Mouse (Mus musculus) MEL (cell line): ENCODE data around the gene Cnksr1. TPM values are rescaled to one million over a fixed set of nuclear protein-coding genes. Genes with fewer than 3 reads are reported as not detected.

Source experiments
- DNase-seq: peaks from one replicate; pipeline ENCODE4 v3.0.0; 2011; ENCODE audit warnings: low read depth, low spot score
- H3K27ac ChIP-seq: 2 replicates; pipeline ENCODE4 v1.5.1; 2012; ENCODE audit warnings: low read depth, mild to moderate bottlenecking, control low read depth, low read length, moderate library complexity; ENCODE audit not compliant: control insufficient read depth
- H3K27me3 ChIP-seq, 2 experiments: fragments of 150-350 bp in 1 of 2; sonication (generic) in 1 of 2; 2 replicates each; pipeline ENCODE4 v1.6.1; 2012; ENCODE audit warnings: low read length in 2 of 2, mild to moderate bottlenecking in 2 of 2, improper control_type of control experiment in 1 of 2, moderate library complexity in 1 of 2; ENCODE audit not compliant: insufficient read depth in 2 of 2, control insufficient read depth in 1 of 2
- H3K36me3 ChIP-seq, 2 experiments: 2 replicates each; pipeline ENCODE4 v1.6.1; 2012 to 2014; ENCODE audit warnings: low read length in 2 of 2, improper control_type of control experiment in 1 of 2, inconsistent platforms in 1 of 2, mild to moderate bottlenecking in 1 of 2; ENCODE audit not compliant: insufficient read depth in 2 of 2, control insufficient read depth in 1 of 2
- H3K4me1 ChIP-seq, 2 experiments: fragments of 150-350 bp in 1 of 2; sonication (generic) in 1 of 2; 2 replicates each; pipeline ENCODE4 v1.6.1; 2012; ENCODE audit warnings: low read length in 2 of 2, improper control_type of control experiment in 1 of 2, mild to moderate bottlenecking in 1 of 2; ENCODE audit not compliant: insufficient read depth in 2 of 2, control insufficient read depth in 1 of 2
- H3K4me3 ChIP-seq, 2 experiments: fragments of 150-350 bp in 1 of 2; sonication (generic) in 1 of 2; 2 replicates each; pipeline ENCODE4 v1.5.1; 2012; ENCODE audit warnings: low read depth in 2 of 2, low read length in 2 of 2, mild to moderate bottlenecking in 2 of 2, moderate library complexity in 2 of 2, control low read depth in 1 of 2, improper control_type of control experiment in 1 of 2; ENCODE audit not compliant: control insufficient read depth in 1 of 2, insufficient read depth in 1 of 2
- H3K79me2 ChIP-seq: 2 replicates; pipeline ENCODE4 v1.6.1; 2012; ENCODE audit warnings: mild to moderate bottlenecking, low read length, moderate library complexity; ENCODE audit not compliant: control insufficient read depth, poor library complexity, insufficient read depth
- H3K9ac ChIP-seq: 2 replicates; pipeline ENCODE4 v1.6.1; 2012; ENCODE audit warnings: low read depth, mild to moderate bottlenecking, control low read depth, low read length, moderate library complexity; ENCODE audit not compliant: control insufficient read depth, poor library complexity, severe bottlenecking
- H3K9me3 ChIP-seq: fragments of 150-350 bp; sonication (generic); replicated peaks from 2 replicates; pipeline ENCODE4 v1.6.1; 2012; ENCODE audit warnings: mild to moderate bottlenecking, low read length, improper control_type of control experiment, moderate library complexity; ENCODE audit not compliant: insufficient read depth
- BHLHE40 ChIP-seq: IDR thresholded peaks from 2 replicates; pipeline ENCODE4 v1.6.1; 2012; ENCODE audit warnings: low read depth, mild to moderate bottlenecking, inconsistent platforms, low read length, improper control_type of control experiment, borderline replicate concordance
- CHD1 ChIP-seq: IDR thresholded peaks from 2 replicates; pipeline ENCODE4 v1.6.1; 2012; ENCODE audit warnings: low read depth, mild to moderate bottlenecking, inconsistent platforms, low read length, improper control_type of control experiment
- CTCF ChIP-seq, 3 experiments: IDR thresholded peaks in 2 of 3; conservative IDR thresholded peaks in 1 of 3; 2 replicates each; pipeline ENCODE4 v1.5.1; 2011 to 2012; ENCODE audit warnings: low read length in 3 of 3, low read depth in 2 of 3, mild to moderate bottlenecking in 2 of 3, improper control_type of control experiment in 1 of 3, inconsistent platforms in 1 of 3, mixed read lengths in 1 of 3, moderate library complexity in 1 of 3; ENCODE audit not compliant: control insufficient read depth in 1 of 3, insufficient read depth in 1 of 3, poor library complexity in 1 of 3, severe bottlenecking in 1 of 3
- E2F4 ChIP-seq: IDR thresholded peaks from 2 replicates; pipeline ENCODE4 v1.6.1; 2011; ENCODE audit warnings: low read depth, low read length, improper control_type of control experiment, borderline replicate concordance
- ELF1 ChIP-seq: IDR thresholded peaks from 2 replicates; pipeline ENCODE4 v1.6.1; 2014; ENCODE audit warnings: low read depth, mild to moderate bottlenecking, inconsistent platforms, low read length, improper control_type of control experiment, moderate library complexity
- EP300 ChIP-seq, 2 experiments: IDR thresholded peaks; 2 replicates each; pipeline ENCODE4 v1.6.1; 2011; ENCODE audit warnings: improper control_type of control experiment in 2 of 2, low read length in 2 of 2, low read depth in 1 of 2, mild to moderate bottlenecking in 1 of 2
- ETS1 ChIP-seq: IDR thresholded peaks from 2 replicates; pipeline ENCODE4 v1.6.1; 2012; ENCODE audit warnings: low read depth, mild to moderate bottlenecking, inconsistent platforms, low read length, improper control_type of control experiment, moderate library complexity
- GABPA ChIP-seq: IDR thresholded peaks from 2 replicates; pipeline ENCODE4 v1.6.1; 2012; ENCODE audit warnings: low read depth, mild to moderate bottlenecking, inconsistent platforms, low read length, improper control_type of control experiment, moderate library complexity
- GATA1 ChIP-seq: IDR thresholded peaks from 2 replicates; pipeline ENCODE4 v1.6.1; 2011; ENCODE audit warnings: low read depth, low read length, improper control_type of control experiment
- HCFC1 ChIP-seq: IDR thresholded peaks from 2 replicates; pipeline ENCODE4 v1.6.1; 2012; ENCODE audit warnings: low read depth, mild to moderate bottlenecking, inconsistent platforms, low read length, improper control_type of control experiment, moderate library complexity
- JUND ChIP-seq: IDR thresholded peaks from 2 replicates; pipeline ENCODE4 v1.6.1; 2011; ENCODE audit warnings: low read depth, mild to moderate bottlenecking, improper control_type of control experiment, low read length
- KAT2A ChIP-seq: conservative IDR thresholded peaks from 2 replicates; pipeline ENCODE4 v1.6.1; 2012; ENCODE audit warnings: low read depth, low read length, improper control_type of control experiment, inconsistent platforms
- MAFK ChIP-seq: IDR thresholded peaks from 2 replicates; pipeline ENCODE4 v1.6.1; 2011; ENCODE audit warnings: low read depth, mild to moderate bottlenecking, low read length, improper control_type of control experiment, borderline replicate concordance
- MAX ChIP-seq: IDR thresholded peaks from 2 replicates; pipeline ENCODE4 v1.6.1; 2011; ENCODE audit warnings: low read length, improper control_type of control experiment
- MAZ ChIP-seq: IDR thresholded peaks from 2 replicates; pipeline ENCODE4 v1.6.1; 2012; ENCODE audit warnings: low read depth, mild to moderate bottlenecking, inconsistent platforms, low read length, improper control_type of control experiment
- MEF2A ChIP-seq: IDR thresholded peaks from 2 replicates; pipeline ENCODE4 v1.6.1; 2014; ENCODE audit warnings: low read depth, mild to moderate bottlenecking, inconsistent platforms, low read length, improper control_type of control experiment; ENCODE audit not compliant: poor library complexity, insufficient replicate concordance, severe bottlenecking; ENCODE audit errors: extremely low read depth
- MYB ChIP-seq: IDR thresholded peaks from 2 replicates; pipeline ENCODE4 v1.6.1; 2011; ENCODE audit warnings: mild to moderate bottlenecking, low read depth, low read length, improper control_type of control experiment
- NELFE ChIP-seq: IDR thresholded peaks from 2 replicates; pipeline ENCODE4 v1.6.1; 2011; ENCODE audit warnings: low read depth, low read length, improper control_type of control experiment
- NRF1 ChIP-seq: IDR thresholded peaks from 2 replicates; pipeline ENCODE4 v1.6.1; 2014; ENCODE audit warnings: low read depth, mild to moderate bottlenecking, inconsistent platforms, low read length, improper control_type of control experiment, moderate library complexity; ENCODE audit not compliant: poor library complexity, insufficient read depth, severe bottlenecking
- POLR2A ChIP-seq, 2 experiments: IDR thresholded peaks; 2 replicates each; pipeline ENCODE4 v1.6.1; 2011 to 2012; ENCODE audit warnings: low read length in 2 of 2, mild to moderate bottlenecking in 2 of 2, control low read depth in 1 of 2, improper control_type of control experiment in 1 of 2, low read depth in 1 of 2, moderate library complexity in 1 of 2; ENCODE audit not compliant: control insufficient read depth in 1 of 2, insufficient read depth in 1 of 2, poor library complexity in 1 of 2
- POLR2AphosphoS2 ChIP-seq: IDR thresholded peaks from 2 replicates; pipeline ENCODE4 v1.6.1; 2011; ENCODE audit warnings: low read length, improper control_type of control experiment
- POLR2AphosphoS5 ChIP-seq: IDR thresholded peaks from 2 replicates; pipeline ENCODE4 v1.6.1; 2012; ENCODE audit warnings: low read depth, borderline replicate concordance, mild to moderate bottlenecking, inconsistent platforms, low read length, moderate library complexity, mixed read lengths
- RAD21 ChIP-seq: IDR thresholded peaks from 2 replicates; pipeline ENCODE4 v1.6.1; 2011; ENCODE audit warnings: mild to moderate bottlenecking, low read depth, low read length, improper control_type of control experiment
- RCOR1 ChIP-seq: IDR thresholded peaks from 2 replicates; pipeline ENCODE4 v1.6.1; 2012; ENCODE audit warnings: low read depth, mild to moderate bottlenecking, inconsistent platforms, low read length, improper control_type of control experiment
- SIN3A ChIP-seq: IDR thresholded peaks from 2 replicates; pipeline ENCODE4 v1.6.1; 2012; ENCODE audit warnings: low read length, improper control_type of control experiment, inconsistent platforms
- TAL1 ChIP-seq: IDR thresholded peaks from 2 replicates; pipeline ENCODE4 v1.6.1; 2012; ENCODE audit warnings: mild to moderate bottlenecking, inconsistent platforms, low read length, moderate library complexity, mixed read lengths
- TBP ChIP-seq: IDR thresholded peaks from 2 replicates; pipeline ENCODE4 v1.8.0; 2011; ENCODE audit warnings: low read depth, low read length, improper control_type of control experiment
- TCF12 ChIP-seq: IDR thresholded peaks from 2 replicates; pipeline ENCODE4 v1.6.1; 2014; ENCODE audit warnings: low read depth, mild to moderate bottlenecking, inconsistent platforms, low read length, improper control_type of control experiment, moderate library complexity
- UBTF ChIP-seq: IDR thresholded peaks from 2 replicates; pipeline ENCODE4 v1.6.1; 2012; ENCODE audit warnings: low read depth, mild to moderate bottlenecking, inconsistent platforms, low read length, improper control_type of control experiment, moderate library complexity, borderline replicate concordance; ENCODE audit not compliant: insufficient read depth
- USF1 ChIP-seq: IDR thresholded peaks from 2 replicates; pipeline ENCODE4 v1.6.1; 2014; ENCODE audit warnings: low read depth, mild to moderate bottlenecking, inconsistent platforms, low read length, improper control_type of control experiment, moderate library complexity
- ZC3H11A ChIP-seq: IDR thresholded peaks from 2 replicates; pipeline ENCODE4 v1.6.1; 2012; ENCODE audit warnings: low read depth, mild to moderate bottlenecking, inconsistent platforms, low read length, improper control_type of control experiment
- ZKSCAN1 ChIP-seq: IDR thresholded peaks from 2 replicates; pipeline ENCODE4 v1.6.1; 2012; ENCODE audit warnings: low read depth, mild to moderate bottlenecking, inconsistent platforms, low read length, improper control_type of control experiment, moderate library complexity
- ZNF384 ChIP-seq: IDR thresholded peaks from 2 replicates; pipeline ENCODE4 v1.6.1; 2012; ENCODE audit warnings: low read depth, mild to moderate bottlenecking, inconsistent platforms, low read length, improper control_type of control experiment
- polyA plus RNA-seq, 2 experiments: library from polyadenylated mRNA; stranded (reverse) in 1 of 2; unstranded in 1 of 2; fragments of >175 nt in 1 of 2; fragments of >200 nt in 1 of 2; gene quantifications; 2 replicates each; pipeline versions ENCODE4 v1.2.1 to v1.2.4; 2012; ENCODE audit warnings: low replicate concordance in 2 of 2, low read depth in 1 of 2; ENCODE audit not compliant: insufficient read length in 2 of 2, insufficient read depth in 1 of 2, missing spikeins in 1 of 2
- total RNA-seq: library from RNA; depleted of rRNA; stranded (reverse); fragments of 300-350 nt; gene quantifications from 2 replicates; pipeline ENCODE4 v1.2.3, GENCODE M21; 2012

Gene Cnksr1
- total and polyA plus RNA-seq, 3 experiments = 0.07 TPM; not detected in 2

- TF ChIP-seq TAL1 = no peak
- no peak for TF ChIP-seq ZKSCAN1
- no peak for TF ChIP-seq MEF2A
- TF ChIP-seq SIN3A = peak; percentile 3; the same call in 1 of the 2 replicates
- peak; percentile 52; the same call in 1 of the 2 replicates for TF ChIP-seq ELF1
- no peak for TF ChIP-seq JUND
- TF ChIP-seq E2F4 = no peak
- no peak; the same call in 1 of the 2 replicates for TF ChIP-seq KAT2A
- TF ChIP-seq CHD1 = peak; percentile 97
- TF ChIP-seq GATA1 = no peak
- TF ChIP-seq MAFK = no peak
Observed at GRCm38 (mm10) chr4:134287575-134288025, 49.4 kb upstream of the Cnksr1 start, which contains the start of gene Pdik1l (continued).

DNA sequence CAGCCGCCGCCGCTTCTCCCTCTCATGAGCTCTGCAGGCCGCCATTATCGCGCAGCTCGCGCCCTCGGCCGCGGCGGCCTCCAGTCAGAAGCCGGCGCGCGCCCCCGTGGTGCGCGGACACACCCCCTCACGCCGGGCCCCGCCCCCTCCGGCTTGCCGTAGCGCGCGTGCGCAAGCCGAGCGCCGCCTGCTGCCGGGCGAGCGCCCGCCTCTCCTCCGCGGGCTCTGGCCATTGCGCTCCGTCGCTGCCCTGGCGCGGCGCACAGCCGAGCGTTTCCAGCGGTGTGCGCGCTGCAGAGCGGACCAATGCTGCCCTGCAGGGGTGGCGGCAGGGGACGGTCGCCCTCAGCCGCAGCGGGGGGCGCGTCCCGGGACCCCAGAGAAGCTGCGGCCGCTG, 49.0 kb upstream of the Cnksr1 start:
- Histone ChIP-seq H3K27ac (peak overlapping the region; percentile 87), H3K4me3 (peak overlapping the region; percentile 96 to 97), H3K27me3 (no peaks in the 10 kb centered on the region), H3K36me3 (peaks cover 6 to 24% of the 10 kb centered on the region in 2 experiments), H3K79me2 (peaks cover 13% of the 10 kb centered on the region), H3K9ac (peak overlapping the region; percentile 99), H3K9me3 (no peaks in the 10 kb centered on the region), H3K4me1 (peaks cover 2 to 21% of the 10 kb centered on the region in 2 experiments; a peak in 3 of 4 replicates)
- peak; percentile 92 for DNase-seq
- no peak for TF ChIP-seq RAD21
- TF ChIP-seq TCF12 = peak; percentile 55; the same call in 1 of the 2 replicates
- no peak for TF ChIP-seq GATA1
- TF ChIP-seq POLR2A (IDR thresholded peaks at IDR 0.05; ENCODE audit: control insufficient read depth in 1 of 2, insufficient read depth in 1 of 2, low read depth in 1 of 2, low read length in 2 of 2, poor library complexity in 1 of 2) = peak; percentile 91 to 97
- TF ChIP-seq HCFC1 = peak; percentile 77
- peak; percentile 36; the same call in 1 of the 2 replicates for TF ChIP-seq BHLHE40
- peak; percentile 26; the same call in 1 of the 2 replicates for TF ChIP-seq MYB
- peak in 2 of 3 experiments; percentile 20 to 33; a peak in 4 of 6 replicates for TF ChIP-seq CTCF (IDR thresholded peaks at IDR 0.05 in 2 of 3, conservative IDR thresholded peaks at IDR 0.05 in 1 of 3; ENCODE audit: control insufficient read depth in 1 of 3, insufficient read depth in 1 of 3, low read depth in 2 of 3, low read length in 3 of 3, poor library complexity in 1 of 3, severe bottlenecking in 1 of 3)
- peak; percentile 83 for TF ChIP-seq NRF1
- TF ChIP-seq UBTF = no peak
- TF ChIP-seq SIN3A = peak; percentile 58
- TF ChIP-seq ELF1 = peak; percentile 57
- TF ChIP-seq NELFE = peak; percentile 93
- no peak for TF ChIP-seq GABPA
- TF ChIP-seq JUND = no peak
- peak; percentile 76 for TF ChIP-seq CHD1
- peak; percentile 57; the same call in 1 of the 2 replicates for TF ChIP-seq MAZ
- no peak for TF ChIP-seq ZC3H11A
- no peak for TF ChIP-seq RCOR1
- peak; percentile 67; the same call in 1 of the 2 replicates for TF ChIP-seq KAT2A
- TF ChIP-seq USF1 = peak; percentile 78
- 0 out of 4 replicates have a peak, but pooled peaks of 1 of the 2 experiments have one; percentile 16 for TF ChIP-seq EP300 (IDR thresholded peaks at IDR 0.05; ENCODE audit: low read depth in 1 of 2, low read length in 2 of 2)
- TF ChIP-seq ZNF384 = no peak
- TF ChIP-seq TBP = peak; percentile 40; the same call in 1 of the 2 replicates
- TF ChIP-seq MAFK = no peak
- no peak for TF ChIP-seq ZKSCAN1
- TF ChIP-seq POLR2AphosphoS5 = no peak
- peak; percentile 89 for TF ChIP-seq POLR2AphosphoS2
- TF ChIP-seq MEF2A = no peak
- peak; percentile 63; the same call in 1 of the 2 replicates for TF ChIP-seq MAX
- TF ChIP-seq ETS1 = peak; percentile 10; the same call in 1 of the 2 replicates
